Comparison of ENCODE assay signal across 17 mouse cellular contexts in genomic region chr2:178430231-178430630, GRCm38 (mm10). TPM values are rescaled to one million over a fixed set of nuclear protein-coding genes. Genes with fewer than 3 reads are reported as not detected.
"Had no signal": no experiment of that assay in that cellular context is flagged by ENCODE, and none has a peak within 500 bp of the region (broad histone marks: within the 10 kb centered on the region; RNA-seq: fewer than 3 reads in every experiment).

Gene Cdh26 (plus strand): TSS chr2:178430531.

- H3K9ac ChIP-seq: neural tube, embryonic 15.5 days; stomach, embryonic 15.5 days had no signal

- DNase-seq: retina, postnatal 1 day; right cerebral cortex, adult 18-20 months; right cerebral cortex, postnatal 14 days; right cerebral cortex, postnatal 25 days; right cerebral cortex, postnatal 4 days; spleen, adult 18-20 months; thymus, adult 18-20 months; thymus, adult 2 months; thymus, postnatal 14 days; thymus, postnatal 25 days; thymus, postnatal 36 days; thymus, postnatal 4 days had no signal

- H3K4me1 ChIP-seq: stomach, embryonic 15.5 days had no signal

- H3K36me3 ChIP-seq: neural tube, embryonic 15.5 days; stomach, embryonic 15.5 days had no signal

- H3K4me3 ChIP-seq: neural tube, embryonic 15.5 days; stomach, embryonic 15.5 days had no signal

- H3K27me3 ChIP-seq: neural tube, embryonic 15.5 days had no signal

- H3K27ac ChIP-seq: neural tube, embryonic 15.5 days; stomach, embryonic 15.5 days; stomach, postnatal 0 days had no signal

- H3K4me2 ChIP-seq: neural tube, embryonic 15.5 days; stomach, embryonic 15.5 days had no signal

- H3K9me3 ChIP-seq: neural tube, embryonic 15.5 days; stomach, embryonic 15.5 days had no signal

RNA-seq across cellular contexts. Expression of gene Cdh26, which starts in this region (rescaled TPM):
- total RNA-seq: neutrophil, adult 5-6 weeks had no signal
- polyA plus RNA-seq: spleen, adult 2 months had no signal
